Mouse (Mus musculus): ENCODE results near the gene Slc51b.

GRCm38 (mm10) chr9:65404331-65405183, 18.2 kb downstream of the Slc51b start:
- TF ChIP-seq CTCF (IDR thresholded peaks at IDR 0.05; ENCODE audit: low read depth) (no peak), EP300 (optimal IDR thresholded peaks at IDR 0.05) (no peak)

All from stomach, postnatal 0 days (tissue).